Mouse (Mus musculus): ENCODE data around the gene Tbrg1. TPM values are rescaled to one million over a fixed set of nuclear protein-coding genes. Genes with fewer than 3 reads are reported as not detected.

Gene Tbrg1
- polyA plus RNA-seq, 1 experiment: 34.6 TPM

DNA sequence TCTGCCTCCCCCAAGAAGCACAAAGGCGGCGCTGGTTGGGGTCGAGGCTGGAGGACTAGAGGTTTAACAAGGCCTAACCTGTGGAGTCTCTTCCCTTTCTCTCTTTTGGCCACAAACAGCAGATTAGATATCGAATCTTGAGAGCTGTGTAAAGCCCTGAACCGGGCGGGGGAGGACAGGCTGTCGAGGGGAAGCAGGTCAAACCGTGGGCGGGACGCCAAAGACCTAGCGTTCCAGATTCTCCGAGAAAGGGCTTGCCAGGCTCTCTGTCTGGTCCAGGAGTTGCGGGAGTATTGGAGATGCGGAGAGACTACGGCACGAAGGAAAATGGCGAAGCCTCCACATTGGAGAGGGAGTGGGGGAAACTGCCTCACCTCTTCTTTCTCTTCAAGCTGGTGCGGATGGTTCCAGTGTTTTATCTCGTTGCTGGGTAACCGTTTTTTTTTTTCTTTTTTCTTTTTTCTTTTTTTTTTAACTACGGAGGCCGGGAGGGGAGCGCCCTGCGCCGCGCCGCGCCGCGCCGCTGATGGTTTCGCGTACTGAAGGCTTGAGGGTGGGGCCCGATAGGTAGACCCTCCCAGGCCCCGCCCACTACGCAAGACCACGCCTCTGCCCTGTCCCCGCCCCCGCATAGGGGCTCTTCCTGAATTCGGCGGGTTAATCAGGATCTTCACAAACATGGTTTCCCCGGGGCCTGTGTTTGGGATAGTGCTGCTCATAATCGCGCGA, 43.8 kb downstream of the Tbrg1 start, which contains the start of gene Spa17:
Gene Spa17 (minus strand): TSS at position 541 of the 729 bp plus-strand sequence.
- H3K4me3 ChIP-seq (ENCODE audit: insufficient read depth, low read depth, low read length): peak within 1 kb of the TSS; percentile 67
- 0 out of 2 replicates have a peak, but pooled peaks cover 6% of the 10 kb centered on the region for H3K4me1 ChIP-seq (ENCODE audit: control insufficient read depth, insufficient read depth, low read length)
- H3K27ac ChIP-seq (ENCODE audit: insufficient read depth, low read depth, low read length): peak within 1 kb of the TSS; percentile 42
- no peaks in the 10 kb centered on the region for H3K27me3 ChIP-seq (replicated peaks; ENCODE audit: control insufficient read depth, insufficient read depth, low read length)
- no peaks in the 10 kb centered on the region for H3K36me3 ChIP-seq (ENCODE audit: control insufficient read depth, insufficient read depth, low read length)
- TF ChIP-seq POLR2A (IDR thresholded peaks at IDR 0.05; ENCODE audit: low read depth, low read length): peak; percentile 13
- no peak for TF ChIP-seq CTCF (conservative IDR thresholded peaks at IDR 0.05; ENCODE audit: insufficient read depth, insufficient read length, low read depth, low read length)
- DNase-seq: peak; percentile 95
- under 1% methylated on average over 45 of the region's 45 CpGs for WGBS

GRCm38 (mm10) chr9:37609558-37609957, 47.6 kb downstream of the Tbrg1 start:
- no peaks in the 10 kb centered on the region for H3K36me3 ChIP-seq (ENCODE audit: control insufficient read depth, insufficient read depth, low read length)
- no peak for TF ChIP-seq CTCF (conservative IDR thresholded peaks at IDR 0.05; ENCODE audit: insufficient read depth, insufficient read length, low read depth, low read length)
- no peak for TF ChIP-seq POLR2A (IDR thresholded peaks at IDR 0.05; ENCODE audit: low read depth, low read length)
- H3K4me3 ChIP-seq (ENCODE audit: insufficient read depth, low read depth, low read length): no peak overlapping the region
- WGBS: 72% methylated on average over 4 of the region's 4 CpGs
- DNase-seq: no peak
- no peaks in the 10 kb centered on the region for H3K27me3 ChIP-seq (replicated peaks; ENCODE audit: control insufficient read depth, insufficient read depth, low read length)
- H3K27ac ChIP-seq (ENCODE audit: insufficient read depth, low read depth, low read length): no peak overlapping the region
- H3K4me1 ChIP-seq (ENCODE audit: control insufficient read depth, insufficient read depth, low read length): 0 out of 2 replicates have a peak, but pooled peaks cover 6% of the 10 kb centered on the region

DNA sequence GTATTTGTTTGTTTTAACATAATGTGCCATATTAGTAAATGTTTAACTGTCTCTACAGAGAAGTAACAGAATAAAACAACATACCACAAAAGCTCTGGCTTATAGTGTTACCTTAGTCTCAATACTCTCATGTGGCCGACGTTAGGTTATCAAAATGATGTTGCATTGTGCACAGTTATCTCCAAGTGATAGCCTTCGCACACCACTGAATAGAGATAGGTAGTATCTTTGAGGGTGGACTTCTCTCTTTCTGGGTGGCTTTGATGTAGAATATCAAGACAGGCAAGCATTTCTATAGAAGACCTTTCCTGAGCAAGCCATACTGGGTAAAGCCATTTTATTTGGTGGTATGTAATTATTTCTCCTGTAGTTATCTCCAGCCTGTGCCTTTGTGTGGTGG, 52.0 kb downstream of the Tbrg1 start:
- no peak for DNase-seq
- H3K27me3 ChIP-seq (replicated peaks; ENCODE audit: control insufficient read depth, insufficient read depth, low read length): no peaks in the 10 kb centered on the region
- WGBS: 93% methylated on average over 3 of the region's 3 CpGs
- H3K4me3 ChIP-seq (ENCODE audit: insufficient read depth, low read depth, low read length): no peak overlapping the region
- no peaks in the 10 kb centered on the region for H3K4me1 ChIP-seq (ENCODE audit: control insufficient read depth, insufficient read depth, low read length)
- H3K36me3 ChIP-seq (ENCODE audit: control insufficient read depth, insufficient read depth, low read length): no peaks in the 10 kb centered on the region
- H3K27ac ChIP-seq (ENCODE audit: insufficient read depth, low read depth, low read length): no peak overlapping the region
- no peak for TF ChIP-seq CTCF (conservative IDR thresholded peaks at IDR 0.05; ENCODE audit: insufficient read depth, insufficient read length, low read depth, low read length)
- TF ChIP-seq POLR2A (IDR thresholded peaks at IDR 0.05; ENCODE audit: low read depth, low read length): no peak

DNA sequence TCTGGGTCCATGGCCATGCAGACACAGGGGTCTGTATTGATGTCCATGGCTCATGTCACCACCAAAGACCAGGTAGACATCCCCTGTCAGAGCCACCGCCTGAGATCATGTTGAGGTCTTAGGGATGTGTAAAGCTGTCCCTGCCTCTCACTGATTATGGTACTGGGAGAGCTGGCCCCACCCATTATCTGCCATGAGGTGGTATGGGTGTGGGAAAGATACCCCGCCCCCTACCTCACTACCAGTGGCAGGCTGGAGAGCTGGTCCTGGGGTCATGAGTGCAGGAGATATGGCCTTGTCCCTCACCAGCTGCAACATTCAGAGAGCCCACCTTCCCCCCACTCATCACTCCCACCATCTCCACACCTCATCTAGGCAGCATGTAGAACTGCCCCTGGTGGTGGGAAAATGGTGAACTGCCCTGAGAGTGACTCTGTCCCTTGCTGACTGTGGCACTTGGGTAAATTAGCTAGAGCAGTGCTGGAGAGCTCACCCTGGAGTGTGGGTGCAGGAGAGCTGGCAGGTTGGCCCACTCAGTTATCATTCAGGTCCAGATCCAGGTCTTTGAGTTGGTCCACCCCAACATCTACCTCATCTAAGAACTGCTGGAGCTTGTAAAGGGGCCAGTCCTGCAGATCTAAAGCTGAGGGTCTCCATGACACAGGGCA, 56.4 kb downstream of the Tbrg1 start:
- no peaks in the 10 kb centered on the region for H3K27me3 ChIP-seq (replicated peaks; ENCODE audit: control insufficient read depth, insufficient read depth, low read length)
- no peak overlapping the region for H3K27ac ChIP-seq (ENCODE audit: insufficient read depth, low read depth, low read length)
- 100% methylated on average over 2 of the region's 2 CpGs for WGBS
- TF ChIP-seq CTCF (conservative IDR thresholded peaks at IDR 0.05; ENCODE audit: insufficient read depth, insufficient read length, low read depth, low read length) (no peak), POLR2A (IDR thresholded peaks at IDR 0.05; ENCODE audit: low read depth, low read length) (no peak)
- no peaks in the 10 kb centered on the region for H3K36me3 ChIP-seq (ENCODE audit: control insufficient read depth, insufficient read depth, low read length)
- DNase-seq: no peak
- no peaks in the 10 kb centered on the region for H3K4me1 ChIP-seq (ENCODE audit: control insufficient read depth, insufficient read depth, low read length)
- no peak overlapping the region for H3K4me3 ChIP-seq (ENCODE audit: insufficient read depth, low read depth, low read length)

Other genes starting within 250 kb of the Tbrg1 start
- gene Robo3, start 224.1 kb downstream of the Tbrg1 start, polyA plus RNA-seq (2012; rRNA removed): 14.4 and 18.7 TPM in 2 replicates
- 12.1 and 15.7 TPM in 2 replicates for gene Msantd2, start 168.0 kb downstream of the Tbrg1 start, polyA plus RNA-seq (2012; rRNA removed)
- 54.9 and 55.5 TPM in 2 replicates for gene Esam, start 129.2 kb downstream of the Tbrg1 start, polyA plus RNA-seq (2012; rRNA removed)
- 7.6 and 9.1 TPM in 2 replicates for gene Vsig2, start 118.1 kb downstream of the Tbrg1 start, polyA plus RNA-seq (2012; rRNA removed)
- 4.7 and 7.7 TPM in 2 replicates for gene Nrgn, start 104.4 kb downstream of the Tbrg1 start, polyA plus RNA-seq (2012; rRNA removed)
- gene Siae, start 101.6 kb downstream of the Tbrg1 start, polyA plus RNA-seq (2012; rRNA removed): 17.8 and 18.3 TPM in 2 replicates
- gene Spa17, start 43.6 kb downstream of the Tbrg1 start, polyA plus RNA-seq (2012; rRNA removed): 3.1 and 3.5 TPM in 2 replicates
- gene Panx3, start 11.9 kb upstream of the Tbrg1 start, polyA plus RNA-seq (2012; rRNA removed): not detected in 2 replicates
- gene Olfr160, start 58.9 kb upstream of the Tbrg1 start, polyA plus RNA-seq (2012; rRNA removed): not detected in 2 replicates
- not detected in 2 replicates for gene Olfr874, start 87.8 kb upstream of the Tbrg1 start, polyA plus RNA-seq (2012; rRNA removed)
- not detected in 2 replicates for gene Olfr875, start 114.5 kb upstream of the Tbrg1 start, polyA plus RNA-seq (2012; rRNA removed)
- gene Olfr876, start 145.7 kb upstream of the Tbrg1 start, polyA plus RNA-seq (2012; rRNA removed): not detected in 2 replicates
- gene Olfr877, start 197.0 kb upstream of the Tbrg1 start, polyA plus RNA-seq (2012; rRNA removed): not detected in 2 replicates
- not detected in 2 replicates for gene Olfr145, start 239.4 kb upstream of the Tbrg1 start, polyA plus RNA-seq (2012; rRNA removed)

Measured in kidney, adult 2 months (tissue).